Mouse (Mus musculus) intestine, embryonic 16.5 days (tissue): ENCODE measurements around the gene Hoxb6. TPM values are rescaled to one million over a fixed set of nuclear protein-coding genes. Genes with fewer than 3 reads are reported as not detected.

Experiments used
- ATAC-seq: fragments of 200-750 bp; cut with Nextera tagmentation; 2 replicates; pipeline ENCODE4 v1.8.0; 2017; ENCODE audit warnings: moderate TSS enrichment, moderate library complexity
- H3K27ac ChIP-seq: fragments of 300-500 bp; sonication (generic); 2 replicates; pipeline ENCODE4 v1.5.1; 2014; ENCODE audit warnings: mild to moderate bottlenecking, low read length
- H3K27me3 ChIP-seq: fragments of 300-500 bp; sonication (generic); replicated peaks from 2 replicates; pipeline ENCODE4 v1.6.1; 2014; ENCODE audit warnings: low read length, control low read depth, mixed read lengths; ENCODE audit not compliant: control insufficient read depth, insufficient read depth
- H3K36me3 ChIP-seq: fragments of 300-500 bp; sonication (generic); 2 replicates; pipeline ENCODE4 v1.6.1; 2014; ENCODE audit warnings: low read length, control low read depth; ENCODE audit not compliant: control insufficient read depth, insufficient read depth
- H3K4me1 ChIP-seq: fragments of 300-500 bp; sonication (generic); 2 replicates; pipeline ENCODE4 v1.6.1; 2014; ENCODE audit warnings: low read length, control low read depth, mixed read lengths; ENCODE audit not compliant: control insufficient read depth, insufficient read depth
- H3K4me2 ChIP-seq: fragments of 300-500 bp; sonication (generic); 2 replicates; pipeline ENCODE4 v1.6.1; 2014; ENCODE audit warnings: low read depth, low read length, control low read depth
- H3K4me3 ChIP-seq: fragments of 300-500 bp; sonication (generic); 2 replicates; pipeline ENCODE4 v1.5.1; 2014; ENCODE audit warnings: mild to moderate bottlenecking, low read length
- H3K9ac ChIP-seq: fragments of 300-500 bp; sonication (generic); 2 replicates; pipeline ENCODE4 v1.6.1; 2014; ENCODE audit warnings: low read depth, low read length
- H3K9me3 ChIP-seq: fragments of 300-500 bp; sonication (generic); 2 replicates; pipeline ENCODE4 v1.6.1; 2016; ENCODE audit warnings: low read length, control low read depth; ENCODE audit not compliant: control insufficient read depth
- WGBS: fragments of 180-500 bp; shearing (Covaris S2); extraction: QIAGEN DNeasy Blood & Tissue Kit; methylation state at CpG from one replicate; pipeline ENCODE4 v1.1.7; 2014; 5-methylcytosine and 5-hydroxymethylcytosine counted together
- polyA plus RNA-seq: library from polyadenylated mRNA; unstranded; fragments of >200 nt; fragmentation: Nextera tagmentation; extraction: Ambion mirVana; gene quantifications from 2 replicates; pipeline ENCODE4 v1.2.1, GENCODE M21; 2015

Gene Hoxb6
- polyA plus RNA-seq, 1 experiment from 2014 or later: 11.1 TPM

- 36% methylated on average over 21 of the region's 21 CpGs for WGBS
- Histone ChIP-seq H3K27me3 (peaks cover 33% of the 10 kb centered on the region), H3K4me3 (no peak overlapping the region), H3K9me3 (no peaks in the 10 kb centered on the region), H3K36me3 (no peaks in the 10 kb centered on the region), H3K4me2 (no peak overlapping the region), H3K9ac (no peak overlapping the region), H3K4me1 (peaks cover 11% of the 10 kb centered on the region; the same call in 1 of the 2 replicates), H3K27ac (no peak overlapping the region)
- ATAC-seq: no peak
These were observed 3.0 kb upstream of the Hoxb6 start for GRCm38 (mm10) chr11:96289293-96289692.

DNA sequence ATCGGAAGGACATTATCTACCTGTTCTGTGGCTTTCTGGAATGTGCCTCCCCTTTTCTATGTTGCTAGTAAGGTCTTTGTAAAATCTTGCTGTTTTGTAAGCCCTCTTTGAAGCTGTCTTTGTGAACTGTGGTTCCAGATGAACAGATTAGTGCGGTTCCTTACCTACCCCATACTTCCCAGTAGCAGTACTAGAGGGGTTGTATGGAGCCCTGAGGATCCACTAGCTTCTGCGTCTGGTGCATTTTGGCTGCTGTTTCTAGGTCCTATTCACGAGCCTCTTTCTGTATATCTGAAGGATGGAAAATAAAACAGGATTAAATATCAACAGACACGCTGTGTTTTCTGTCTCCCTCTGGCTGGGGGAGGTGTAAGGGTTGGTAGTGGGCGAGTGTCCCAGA is 2.4 kb upstream of the Hoxb6 start:
- Histone ChIP-seq H3K9ac (no peak overlapping the region), H3K27me3 (peaks cover 33% of the 10 kb centered on the region), H3K36me3 (no peaks in the 10 kb centered on the region), H3K4me3 (no peak overlapping the region), H3K4me2 (no peak overlapping the region), H3K27ac (no peak overlapping the region), H3K4me1 (peaks cover 11% of the 10 kb centered on the region; the same call in 1 of the 2 replicates), H3K9me3 (no peaks in the 10 kb centered on the region)
- no peak for ATAC-seq
- 36% methylated on average over 6 of the region's 6 CpGs for WGBS

DNA sequence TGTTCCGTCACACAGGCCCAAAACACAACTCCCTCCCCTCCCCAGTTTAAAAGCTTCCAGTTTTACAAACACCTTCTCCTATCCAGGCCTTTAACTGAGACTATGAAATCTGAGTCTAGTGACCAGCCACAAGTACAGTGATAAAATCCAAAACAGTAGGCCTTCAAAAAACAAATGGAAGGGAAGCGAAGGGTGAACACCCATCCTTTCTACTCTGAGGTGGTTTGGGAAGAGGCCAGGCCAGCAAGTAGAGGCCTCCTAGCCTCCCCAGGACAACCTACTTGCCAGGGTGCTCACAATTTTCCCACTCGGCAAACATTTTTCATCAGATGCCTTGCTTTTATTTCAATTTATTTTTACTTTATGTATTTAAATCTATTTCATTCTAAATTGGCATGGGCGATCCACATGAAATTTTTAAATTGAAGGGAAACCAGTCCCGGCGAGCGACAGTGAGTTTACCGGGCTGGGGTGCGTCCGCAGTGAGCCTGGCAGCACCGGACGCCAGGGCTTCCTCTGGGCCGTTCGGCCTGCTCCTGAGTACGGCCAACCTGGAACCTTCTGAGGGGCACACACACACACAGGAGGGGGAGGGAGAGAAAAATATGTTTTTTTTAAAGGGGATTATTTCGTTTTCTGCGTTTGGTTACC is 1.4 kb upstream of the Hoxb6 start:
- WGBS: 33% methylated on average over 17 of the region's 17 CpGs
- H3K36me3 ChIP-seq: no peaks in the 10 kb centered on the region
- H3K27ac ChIP-seq: no peak overlapping the region; the same call in 1 of the 2 replicates
- no peak for ATAC-seq
- H3K4me3 ChIP-seq: no peak overlapping the region
- H3K4me1 ChIP-seq: peaks cover 15% of the 10 kb centered on the region
- no peaks in the 10 kb centered on the region for H3K9me3 ChIP-seq
- H3K27me3 ChIP-seq: peaks cover 37% of the 10 kb centered on the region
- no peak overlapping the region for H3K9ac ChIP-seq
- H3K4me2 ChIP-seq: no peak overlapping the region

- peak overlapping the region; percentile 74 for H3K27ac ChIP-seq
- H3K9me3 ChIP-seq: no peaks in the 10 kb centered on the region
- H3K36me3 ChIP-seq: no peaks in the 10 kb centered on the region
- H3K4me3 ChIP-seq: peak overlapping the region; percentile 58
- no peak for ATAC-seq
- H3K4me2 ChIP-seq: peak overlapping the region; percentile 65
- WGBS: 10% methylated on average over 12 of the region's 12 CpGs
- H3K27me3 ChIP-seq: peaks cover 42% of the 10 kb centered on the region
- peak overlapping the region; percentile 81 for H3K9ac ChIP-seq
- peaks cover 19% of the 10 kb centered on the region for H3K4me1 ChIP-seq
These were observed 457 bp downstream of the Hoxb6 start for GRCm38 (mm10) chr11:96292565-96293301.

- H3K4me2 ChIP-seq: peak overlapping the region; percentile 65
- H3K4me1 ChIP-seq: peaks cover 20% of the 10 kb centered on the region
- no peaks in the 10 kb centered on the region for H3K9me3 ChIP-seq
- peak overlapping the region; percentile 81 for H3K9ac ChIP-seq
- H3K36me3 ChIP-seq: no peaks in the 10 kb centered on the region
- H3K4me3 ChIP-seq: peak overlapping the region; percentile 58
- WGBS: 7% methylated on average over 22 of the region's 22 CpGs
- peaks cover 42% of the 10 kb centered on the region for H3K27me3 ChIP-seq
- peak overlapping the region; percentile 74 for H3K27ac ChIP-seq
- ATAC-seq: no peak
These were observed 1.1 kb downstream of the Hoxb6 start for GRCm38 (mm10) chr11:96293302-96293921.

DNA sequence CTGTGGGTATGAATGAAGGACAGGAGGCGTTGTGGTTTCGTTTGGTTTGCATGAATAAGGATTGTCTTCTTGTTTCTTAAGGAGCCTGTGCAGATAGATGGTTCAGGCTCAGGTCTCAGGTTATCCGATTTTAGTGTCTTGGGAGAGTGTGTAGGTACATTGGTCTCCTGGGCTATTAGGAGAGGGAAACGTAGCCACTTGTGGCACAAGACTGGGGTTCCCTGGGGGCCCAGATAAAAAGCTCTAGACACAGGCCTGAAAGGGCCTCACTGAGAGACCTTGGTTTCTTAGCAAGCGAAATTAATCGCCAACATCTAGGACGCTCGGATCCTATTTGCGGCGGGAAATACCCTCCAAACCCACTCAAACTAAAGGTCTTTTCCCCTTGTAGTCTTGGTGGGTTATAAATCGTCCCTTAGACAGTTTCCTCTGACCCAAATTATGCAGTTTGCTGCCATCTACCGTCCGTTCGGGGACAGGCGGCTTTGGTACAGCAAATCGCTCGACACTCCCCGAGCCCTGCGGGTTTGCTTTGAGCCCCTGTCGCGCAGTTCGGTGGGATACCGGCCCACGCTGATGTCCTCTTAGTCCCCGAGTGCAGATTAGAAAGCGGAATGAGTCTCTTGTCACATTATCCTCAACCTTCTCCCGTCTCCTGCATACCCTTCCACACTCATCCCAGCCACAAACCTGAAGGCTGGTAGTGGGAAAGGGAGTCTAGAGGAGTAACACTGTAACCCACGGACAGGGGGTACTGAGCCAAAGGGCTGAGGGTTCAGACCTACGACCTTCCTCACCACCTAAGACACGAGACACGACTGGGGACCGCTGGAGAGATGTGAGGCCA is 2.2 kb downstream of the Hoxb6 start:
- H3K4me1 ChIP-seq: peaks cover 20% of the 10 kb centered on the region
- ATAC-seq: peak; percentile 43; the same call in 1 of the 2 replicates
- H3K4me3 ChIP-seq: peak overlapping the region; percentile 58
- peaks cover 46% of the 10 kb centered on the region for H3K27me3 ChIP-seq
- no peak overlapping the region for H3K27ac ChIP-seq
- H3K9ac ChIP-seq: peak overlapping the region; percentile 81
- H3K36me3 ChIP-seq: no peaks in the 10 kb centered on the region
- peak overlapping the region; percentile 65 for H3K4me2 ChIP-seq
- H3K9me3 ChIP-seq: no peaks in the 10 kb centered on the region
- WGBS: 2% methylated on average over 32 of the region's 32 CpGs

- Histone ChIP-seq H3K9me3 (no peaks in the 10 kb centered on the region), H3K4me1 (peaks cover 20% of the 10 kb centered on the region), H3K36me3 (no peaks in the 10 kb centered on the region), H3K4me3 (peak overlapping the region; percentile 58), H3K27ac (no peak overlapping the region; the same call in 1 of the 2 replicates), H3K4me2 (peak overlapping the region; percentile 65), H3K27me3 (peaks cover 49% of the 10 kb centered on the region), H3K9ac (peak overlapping the region; percentile 65)
- ATAC-seq: 0 out of 2 replicates have a peak, but pooled peaks have one; percentile 14
- 2% methylated on average over 30 of the region's 30 CpGs for WGBS
These were observed 3.0 kb downstream of the Hoxb6 start for GRCm38 (mm10) chr11:96295092-96295835.

DNA sequence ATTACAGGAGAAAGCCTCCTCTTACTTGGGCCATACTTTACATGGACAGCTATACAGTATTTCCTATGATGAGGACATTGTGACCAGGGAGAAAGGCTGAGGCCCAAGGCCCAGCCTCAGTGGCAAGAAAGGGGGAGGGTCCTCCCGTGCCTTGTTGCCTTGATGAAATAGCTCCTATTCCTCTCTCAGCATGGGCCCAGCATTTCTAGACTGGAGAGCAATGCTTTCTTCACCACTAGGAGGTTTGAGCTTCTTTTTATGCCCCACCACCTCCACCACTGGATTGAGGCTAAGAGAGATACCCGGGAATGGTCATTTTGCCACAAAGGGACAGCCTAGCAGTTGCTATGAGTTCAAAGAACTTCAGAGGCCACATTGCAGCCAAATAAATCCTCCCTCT is 4.7 kb downstream of the Hoxb6 start:
- 29% methylated on average over 2 of the region's 2 CpGs for WGBS
- no peak overlapping the region for H3K4me2 ChIP-seq
- H3K4me3 ChIP-seq: no peak overlapping the region
- ATAC-seq: no peak
- H3K4me1 ChIP-seq: peaks cover 25% of the 10 kb centered on the region
- H3K9me3 ChIP-seq: no peaks in the 10 kb centered on the region
- H3K9ac ChIP-seq: no peak overlapping the region
- H3K36me3 ChIP-seq: no peaks in the 10 kb centered on the region
- peaks cover 53% of the 10 kb centered on the region for H3K27me3 ChIP-seq
- H3K27ac ChIP-seq: no peak overlapping the region
